Mouse (Mus musculus): ENCODE measurements around the gene She. TPM values are rescaled to one million over a fixed set of nuclear protein-coding genes. Genes with fewer than 3 reads are reported as not detected.

She gene
- polyA plus RNA-seq, 1 experiment from 2014 or later: 0.91 TPM

DNA sequence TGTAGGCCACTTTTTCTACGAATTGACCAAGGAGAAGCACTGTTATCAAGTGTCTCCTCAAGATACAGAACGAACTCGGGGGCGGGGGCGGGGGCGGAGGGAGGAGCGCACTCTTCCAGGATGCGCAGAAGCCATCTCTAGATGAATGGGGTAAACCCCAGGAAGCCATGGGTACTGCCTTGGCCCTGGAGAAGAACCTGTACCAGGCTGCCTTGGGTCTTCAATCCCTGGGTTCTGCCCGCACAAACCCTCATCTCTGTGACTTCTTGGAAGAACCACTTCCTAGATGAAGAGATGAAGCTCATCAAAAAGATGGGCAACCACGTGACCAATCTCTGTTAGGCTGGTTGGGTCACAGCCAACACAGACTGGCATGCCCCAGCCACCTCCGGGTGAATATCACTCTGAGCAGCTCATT, 10.1 kb upstream of the She start:
- Histone ChIP-seq H3K4me1 (ENCODE audit: control insufficient read depth, insufficient read depth, low read length) (no peaks in the 10 kb centered on the region), H3K36me3 (ENCODE audit: control insufficient read depth, insufficient read depth, low read length) (no peaks in the 10 kb centered on the region), H3K27me3 (ENCODE audit: control insufficient read depth, insufficient read depth, low read length) (no peaks in the 10 kb centered on the region), H3K4me3 (ENCODE audit: low read depth, low read length) (no peak overlapping the region), H3K4me2 (ENCODE audit: low read depth, low read length) (no peak overlapping the region), H3K27ac (ENCODE audit: low read depth, low read length) (no peak overlapping the region), H3K9me3 (ENCODE audit: control insufficient read depth, low read length) (no peaks in the 10 kb centered on the region), H3K9ac (replicated peaks; ENCODE audit: low read depth, low read length) (no peak overlapping the region)
- no peak for ATAC-seq (ENCODE audit: low read depth)
- 86% methylated on average over 11 of the region's 11 CpGs for WGBS

DNA sequence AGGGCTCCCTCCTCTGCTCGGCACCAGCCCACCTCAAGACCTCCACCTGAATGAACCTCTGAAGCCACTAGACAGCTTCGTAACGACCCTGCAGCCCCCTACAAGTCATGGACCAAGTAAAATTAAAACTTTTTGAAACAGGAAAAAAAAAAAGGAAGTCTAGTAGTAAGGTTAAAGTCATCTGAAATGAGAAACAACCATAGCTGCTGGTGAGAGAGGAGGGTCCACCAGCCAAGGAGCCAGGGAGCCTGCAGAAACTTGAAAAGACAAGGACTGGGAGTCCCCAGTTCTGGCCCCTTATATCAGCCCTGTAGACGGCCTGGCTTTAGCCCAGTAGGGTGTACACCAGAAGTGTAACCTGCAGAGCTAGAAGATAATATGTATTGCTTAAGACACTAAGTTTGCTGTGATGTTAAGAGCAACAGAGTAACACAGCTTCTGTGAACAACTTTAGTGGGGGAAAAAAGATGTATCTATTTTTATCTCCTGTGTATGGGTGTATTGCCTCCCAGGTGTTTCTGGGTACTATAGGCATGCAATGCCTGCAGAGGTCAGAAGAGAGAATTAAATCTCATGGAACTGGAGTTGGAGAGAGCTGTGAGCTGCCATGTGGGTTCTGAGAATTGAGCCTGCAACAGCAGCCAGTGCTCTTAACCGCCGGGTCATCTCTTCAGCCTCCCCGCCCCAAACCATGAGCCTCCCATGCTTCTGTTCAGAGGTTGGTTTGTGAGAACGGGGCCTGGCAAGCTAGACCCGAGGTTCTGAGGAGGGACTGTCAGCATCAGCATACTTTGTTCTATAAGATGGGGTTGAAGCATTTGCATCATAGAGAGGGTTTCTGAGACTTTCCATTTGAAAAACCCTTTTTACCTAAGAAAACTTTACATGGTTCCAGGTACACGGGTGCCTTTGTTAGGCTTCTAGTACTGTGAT, 9.4 kb upstream of the She start:
- Histone ChIP-seq H3K36me3 (ENCODE audit: control insufficient read depth, insufficient read depth, low read length) (no peaks in the 10 kb centered on the region), H3K4me2 (ENCODE audit: low read depth, low read length) (no peak overlapping the region), H3K27ac (ENCODE audit: low read depth, low read length) (no peak overlapping the region), H3K9me3 (ENCODE audit: control insufficient read depth, low read length) (no peaks in the 10 kb centered on the region), H3K27me3 (ENCODE audit: control insufficient read depth, insufficient read depth, low read length) (no peaks in the 10 kb centered on the region), H3K4me1 (ENCODE audit: control insufficient read depth, insufficient read depth, low read length) (no peaks in the 10 kb centered on the region), H3K4me3 (ENCODE audit: low read depth, low read length) (no peak overlapping the region), H3K9ac (replicated peaks; ENCODE audit: low read depth, low read length) (no peak overlapping the region)
- no peak for ATAC-seq (ENCODE audit: low read depth)
- 76% methylated on average over 10 of the region's 10 CpGs for WGBS

DNA sequence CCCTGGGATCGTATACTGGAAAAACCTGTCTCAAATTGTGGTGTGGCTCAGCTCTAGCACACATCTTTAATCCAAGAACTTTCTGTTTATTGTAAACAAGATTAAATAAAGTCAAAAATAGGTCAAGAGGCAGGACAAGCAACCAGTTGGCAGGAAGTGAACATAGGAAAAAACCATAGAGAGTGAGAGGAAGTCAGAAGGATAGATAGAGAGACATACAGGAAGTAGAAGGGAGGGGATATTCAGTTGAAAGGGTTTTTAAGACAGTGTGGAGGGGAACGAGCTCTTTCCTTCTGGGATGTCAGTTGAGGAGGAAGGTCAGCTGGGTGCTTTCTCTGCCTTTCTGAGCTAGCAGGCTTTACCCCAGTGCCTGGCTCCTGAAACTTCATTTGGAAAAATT, 7.6 kb upstream of the She start:
- Histone ChIP-seq H3K9me3 (ENCODE audit: control insufficient read depth, low read length) (no peaks in the 10 kb centered on the region), H3K4me2 (ENCODE audit: low read depth, low read length) (no peak overlapping the region), H3K4me3 (ENCODE audit: low read depth, low read length) (no peak overlapping the region), H3K4me1 (ENCODE audit: control insufficient read depth, insufficient read depth, low read length) (no peaks in the 10 kb centered on the region), H3K27ac (ENCODE audit: low read depth, low read length) (no peak overlapping the region), H3K36me3 (ENCODE audit: control insufficient read depth, insufficient read depth, low read length) (no peaks in the 10 kb centered on the region), H3K9ac (replicated peaks; ENCODE audit: low read depth, low read length) (no peak overlapping the region), H3K27me3 (ENCODE audit: control insufficient read depth, insufficient read depth, low read length) (no peaks in the 10 kb centered on the region; the same call in 1 of the 2 replicates)
- WGBS: 58% methylated on average over 2 of the region's 2 CpGs
- no peak for ATAC-seq (ENCODE audit: low read depth)

DNA sequence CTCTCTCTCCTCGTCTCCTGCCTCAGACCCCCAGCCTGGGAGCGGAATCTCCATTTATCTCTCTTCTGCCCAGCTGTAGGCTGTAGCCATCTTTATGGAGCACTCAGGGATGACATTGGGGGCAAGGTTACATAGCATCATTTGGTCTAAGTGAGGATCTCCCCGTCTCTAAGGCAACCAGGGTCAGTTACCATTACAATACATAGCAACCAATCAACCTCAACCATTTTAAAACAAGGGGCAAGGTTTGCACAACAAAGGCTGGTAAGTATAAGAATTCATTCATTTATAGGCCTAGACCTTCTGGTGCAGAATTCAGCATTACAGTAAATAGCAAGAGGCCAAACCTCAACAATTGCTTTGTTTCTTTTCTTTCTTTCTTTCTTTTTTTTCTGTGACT, 4.9 kb upstream of the She start:
- Histone ChIP-seq H3K4me2 (ENCODE audit: low read depth, low read length) (no peak overlapping the region), H3K27me3 (ENCODE audit: control insufficient read depth, insufficient read depth, low read length) (peaks cover 19% of the 10 kb centered on the region)
- WGBS: 61% methylated on average over 3 of the region's 3 CpGs

DNA sequence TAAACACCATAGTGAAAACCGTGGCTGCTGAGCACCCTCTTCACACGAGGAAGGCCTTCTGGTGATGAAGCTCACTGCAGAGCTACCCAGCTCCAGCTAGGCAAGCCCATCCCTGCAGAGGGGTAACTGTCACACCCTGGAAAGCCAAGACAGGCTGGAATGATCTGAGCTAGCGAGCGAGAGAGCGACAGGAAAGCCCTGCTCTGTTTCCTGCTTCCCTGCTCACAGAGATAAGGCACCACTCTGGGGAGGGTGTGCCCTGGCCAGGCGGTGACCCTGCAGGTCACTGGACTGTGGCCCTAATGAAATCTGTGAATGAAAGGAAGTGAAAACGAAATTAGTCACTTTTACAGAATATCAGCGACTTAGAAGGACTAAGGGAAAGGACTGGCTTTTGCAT, 4.2 kb downstream of the She start:
- Histone ChIP-seq H3K27me3 (ENCODE audit: control insufficient read depth, insufficient read depth, low read length) (peaks cover 29% of the 10 kb centered on the region), H3K4me3 (ENCODE audit: low read depth, low read length) (no peak overlapping the region), H3K9ac (replicated peaks; ENCODE audit: low read depth, low read length) (no peak overlapping the region), H3K4me2 (ENCODE audit: low read depth, low read length) (no peak overlapping the region), H3K4me1 (ENCODE audit: control insufficient read depth, insufficient read depth, low read length) (peaks cover 10% of the 10 kb centered on the region; the same call in 1 of the 2 replicates), H3K9me3 (ENCODE audit: control insufficient read depth, low read length) (no peaks in the 10 kb centered on the region), H3K27ac (ENCODE audit: low read depth, low read length) (no peak overlapping the region), H3K36me3 (ENCODE audit: control insufficient read depth, insufficient read depth, low read length) (no peaks in the 10 kb centered on the region)
- 62% methylated on average over 8 of the region's 8 CpGs for whole genome bisulfite sequencing
- ATAC-seq (ENCODE audit: low read depth): no peak

More for the DNA sequence above, 4.9 kb upstream of the She start:
- no peaks in the 10 kb centered on the region for H3K9me3 ChIP-seq (ENCODE audit: control insufficient read depth, low read length)
- no peaks in the 10 kb centered on the region for H3K36me3 ChIP-seq (ENCODE audit: control insufficient read depth, insufficient read depth, low read length)
- ATAC-seq (ENCODE audit: low read depth): no peak
- no peak overlapping the region for H3K9ac ChIP-seq (replicated peaks; ENCODE audit: low read depth, low read length)
- peaks cover 5% of the 10 kb centered on the region; the same call in 1 of the 2 replicates for H3K4me1 ChIP-seq (ENCODE audit: control insufficient read depth, insufficient read depth, low read length)
- no peak overlapping the region for H3K27ac ChIP-seq (ENCODE audit: low read depth, low read length)
- H3K4me3 ChIP-seq (ENCODE audit: low read depth, low read length): no peak overlapping the region

DNA sequence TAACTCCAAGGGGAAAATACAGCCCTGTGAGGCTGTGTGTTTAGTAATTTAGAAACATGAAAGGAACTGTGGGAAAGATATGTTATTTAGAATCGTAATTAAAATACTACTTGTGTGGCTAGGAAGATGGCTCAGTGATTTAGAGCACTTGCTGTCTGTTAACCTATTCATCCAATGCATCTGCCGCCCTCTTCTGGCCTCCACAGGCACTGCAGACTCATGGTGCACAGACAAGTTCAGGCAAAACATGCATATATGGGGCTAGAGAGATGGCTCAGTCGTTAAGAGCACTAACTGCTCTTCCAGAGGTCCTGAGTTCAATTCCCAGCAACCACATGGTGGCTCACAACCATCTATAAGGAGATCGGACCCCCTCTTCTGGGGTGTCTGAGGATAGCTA, 11.1 kb downstream of the She start:
- Histone ChIP-seq H3K4me3 (ENCODE audit: low read depth, low read length) (no peak overlapping the region), H3K9ac (replicated peaks; ENCODE audit: low read depth, low read length) (no peak overlapping the region), H3K36me3 (ENCODE audit: control insufficient read depth, insufficient read depth, low read length) (no peaks in the 10 kb centered on the region), H3K4me1 (ENCODE audit: control insufficient read depth, insufficient read depth, low read length) (no peaks in the 10 kb centered on the region), H3K27ac (ENCODE audit: low read depth, low read length) (no peak overlapping the region), H3K9me3 (ENCODE audit: control insufficient read depth, low read length) (no peaks in the 10 kb centered on the region), H3K27me3 (ENCODE audit: control insufficient read depth, insufficient read depth, low read length) (no peaks in the 10 kb centered on the region), H3K4me2 (ENCODE audit: low read depth, low read length) (no peak overlapping the region)
- 76% methylated on average over 4 of the region's 4 CpGs for whole genome bisulfite sequencing
- no peak for ATAC-seq (ENCODE audit: low read depth)

DNA sequence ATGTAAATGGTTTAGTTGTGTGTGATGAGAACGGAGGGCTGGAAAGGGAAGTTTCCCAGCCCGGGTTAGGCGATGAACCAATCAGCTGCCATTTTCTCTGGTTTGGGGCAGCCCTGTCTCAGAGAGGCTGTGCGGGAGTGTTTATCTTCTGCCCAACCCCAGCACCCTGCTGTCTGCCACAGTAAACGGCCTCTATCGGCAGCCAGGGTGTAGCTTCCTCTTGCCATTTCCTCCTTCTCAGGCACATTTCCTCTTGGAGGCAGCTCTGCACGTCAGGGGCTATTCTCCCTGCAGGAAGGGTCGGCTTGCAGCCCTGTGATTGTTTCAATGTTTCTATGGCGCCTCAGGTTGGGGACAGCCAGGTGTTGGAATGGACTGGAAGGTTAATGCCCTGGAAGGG, 12.0 kb downstream of the She start:
- Histone ChIP-seq H3K27ac (ENCODE audit: low read depth, low read length) (no peak overlapping the region), H3K4me3 (ENCODE audit: low read depth, low read length) (no peak overlapping the region), H3K4me2 (ENCODE audit: low read depth, low read length) (no peak overlapping the region), H3K4me1 (ENCODE audit: control insufficient read depth, insufficient read depth, low read length) (no peaks in the 10 kb centered on the region), H3K9me3 (ENCODE audit: control insufficient read depth, low read length) (no peaks in the 10 kb centered on the region), H3K9ac (replicated peaks; ENCODE audit: low read depth, low read length) (no peak overlapping the region), H3K27me3 (ENCODE audit: control insufficient read depth, insufficient read depth, low read length) (no peaks in the 10 kb centered on the region), H3K36me3 (ENCODE audit: control insufficient read depth, insufficient read depth, low read length) (no peaks in the 10 kb centered on the region)
- ATAC-seq (ENCODE audit: low read depth): no peak
- 67% methylated on average over 9 of the region's 9 CpGs for WGBS

DNA sequence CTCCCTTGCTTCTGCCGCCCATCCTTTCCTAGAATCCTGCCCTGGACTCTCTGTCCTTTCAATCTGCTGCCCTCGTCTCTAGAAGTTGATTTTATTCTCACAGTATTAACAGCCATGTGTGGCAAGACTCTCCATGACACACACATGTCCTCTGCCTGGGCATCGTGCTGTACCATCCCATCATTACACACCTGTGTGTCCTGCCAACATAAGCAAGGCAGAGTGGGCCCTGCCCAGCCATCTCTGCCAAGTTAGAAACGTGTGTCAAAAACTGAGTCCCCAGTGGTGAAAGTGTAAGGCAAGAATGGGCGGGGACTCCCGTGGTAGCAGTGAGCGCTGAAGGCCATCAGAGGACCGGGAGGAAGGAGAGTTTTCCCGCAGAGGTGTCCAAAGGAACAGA, 14.6 kb downstream of the She start:
- Histone ChIP-seq H3K36me3 (ENCODE audit: control insufficient read depth, insufficient read depth, low read length) (no peaks in the 10 kb centered on the region), H3K9me3 (ENCODE audit: control insufficient read depth, low read length) (no peaks in the 10 kb centered on the region), H3K4me1 (ENCODE audit: control insufficient read depth, insufficient read depth, low read length) (no peaks in the 10 kb centered on the region), H3K4me2 (ENCODE audit: low read depth, low read length) (no peak overlapping the region), H3K9ac (replicated peaks; ENCODE audit: low read depth, low read length) (no peak overlapping the region), H3K4me3 (ENCODE audit: low read depth, low read length) (no peak overlapping the region), H3K27me3 (ENCODE audit: control insufficient read depth, insufficient read depth, low read length) (no peaks in the 10 kb centered on the region), H3K27ac (ENCODE audit: low read depth, low read length) (no peak overlapping the region)
- 82% methylated on average over 9 of the region's 9 CpGs for WGBS
- no peak for ATAC-seq (ENCODE audit: low read depth)

DNA sequence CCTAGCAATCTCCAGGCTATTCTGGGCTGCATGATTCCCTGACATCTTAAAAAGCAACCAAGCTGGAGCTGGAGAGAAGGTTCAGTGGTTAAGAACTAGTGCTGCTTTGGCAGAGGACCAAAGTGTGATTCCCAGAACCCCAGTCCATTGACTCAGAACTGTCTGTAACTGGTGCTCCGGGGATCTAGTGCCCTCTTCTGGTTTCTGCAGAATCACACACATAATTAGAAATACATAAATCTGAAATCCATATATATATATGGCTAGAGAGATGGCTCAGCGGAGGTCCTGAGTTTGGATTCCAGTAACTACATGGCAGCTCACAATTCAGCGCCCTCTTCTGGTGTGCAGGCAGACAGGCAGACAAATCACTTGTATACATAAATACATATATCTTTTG, 16.0 kb downstream of the She start:
- Histone ChIP-seq H3K9ac (replicated peaks; ENCODE audit: low read depth, low read length) (no peak overlapping the region), H3K4me1 (ENCODE audit: control insufficient read depth, insufficient read depth, low read length) (no peaks in the 10 kb centered on the region), H3K27ac (ENCODE audit: low read depth, low read length) (no peak overlapping the region), H3K9me3 (ENCODE audit: control insufficient read depth, low read length) (no peaks in the 10 kb centered on the region), H3K4me2 (ENCODE audit: low read depth, low read length) (no peak overlapping the region), H3K27me3 (ENCODE audit: control insufficient read depth, insufficient read depth, low read length) (no peaks in the 10 kb centered on the region), H3K4me3 (ENCODE audit: low read depth, low read length) (no peak overlapping the region), H3K36me3 (ENCODE audit: control insufficient read depth, insufficient read depth, low read length) (no peaks in the 10 kb centered on the region)
- ATAC-seq (ENCODE audit: low read depth): no peak
- 84% methylated on average over 3 of the region's 3 CpGs for WGBS
